8 mouse cellular contexts compared by ENCODE assay signal in genomic region chr11:98964201-98964615, GRCm38 (mm10). TPM values are rescaled to one million over a fixed set of nuclear protein-coding genes. Genes with fewer than 3 reads are reported as not detected.
DNase-seq lines count a peak whose midpoint lies in the region; ATAC-seq and TF ChIP-seq lines count a peak whose summit lies in the region.

No protein-coding gene starts in this region.

- no peaks in the 10 kb centered on the region for H3K27me3 ChIP-seq in embryonic facial prominence, embryonic 13.5 days
- H3K27me3 ChIP-seq in hindbrain, postnatal 0 days (ENCODE audit: insufficient read depth, low read length) = no peaks in the 10 kb centered on the region
- H3K27me3 ChIP-seq in midbrain, embryonic 16.5 days (ENCODE audit: control insufficient read depth, insufficient read depth, low read depth, low read length) = peaks cover 10% of the 10 kb centered on the region

- H3K9me3 ChIP-seq in embryonic facial prominence, embryonic 13.5 days = no peaks in the 10 kb centered on the region
- H3K9me3 ChIP-seq in hindbrain, postnatal 0 days (ENCODE audit: low read length) = no peaks in the 10 kb centered on the region
- H3K9me3 ChIP-seq in midbrain, embryonic 16.5 days (replicated peaks; ENCODE audit: control insufficient read depth, low read length, poor library complexity, severe bottlenecking) = no peaks in the 10 kb centered on the region

- H3K27ac ChIP-seq in layer of hippocampus, adult 2 months = peak overlapping the region; percentile 81; the same call in 1 of the 2 replicates
- H3K27ac ChIP-seq in embryonic facial prominence, embryonic 13.5 days = peak overlapping the region; percentile 90
- H3K27ac ChIP-seq in hindbrain, postnatal 0 days = peak overlapping the region; percentile 17; the same call in 1 of the 2 replicates
- 0 out of 2 replicates have a peak overlapping the region, but pooled peaks have one; percentile 54 for H3K27ac ChIP-seq in midbrain, embryonic 16.5 days (ENCODE audit: low read length)

- H3K9ac ChIP-seq in embryonic facial prominence, embryonic 13.5 days = peak overlapping the region; percentile 72; the same call in 1 of the 2 replicates
- H3K9ac ChIP-seq in hindbrain, postnatal 0 days (replicated peaks; ENCODE audit: low read length) = no peak overlapping the region
- H3K9ac ChIP-seq in midbrain, embryonic 16.5 days (ENCODE audit: low read depth, low read length) = no peak overlapping the region; the same call in 1 of the 2 replicates

- peaks cover 29% of the 10 kb centered on the region for H3K36me3 ChIP-seq in embryonic facial prominence, embryonic 13.5 days
- no peaks in the 10 kb centered on the region for H3K36me3 ChIP-seq in hindbrain, postnatal 0 days (ENCODE audit: insufficient read depth, low read length)
- H3K36me3 ChIP-seq in midbrain, embryonic 16.5 days (ENCODE audit: control insufficient read depth, insufficient read depth, low read length) = no peaks in the 10 kb centered on the region

- ATAC-seq in embryonic facial prominence, embryonic 13.5 days (ENCODE audit: insufficient number of reproducible peaks, insufficient read depth, low FRiP score, low TSS enrichment, low read depth) = no peak
- no peak for ATAC-seq in hindbrain, postnatal 0 days
- ATAC-seq in midbrain, embryonic 16.5 days = no peak

- H3K4me2 ChIP-seq in embryonic facial prominence, embryonic 13.5 days = peak overlapping the region; percentile 96
- peak overlapping the region; percentile 98 for H3K4me2 ChIP-seq in hindbrain, postnatal 0 days (ENCODE audit: low read depth, low read length)
- peak overlapping the region; percentile 92; the same call in 1 of the 2 replicates for H3K4me2 ChIP-seq in midbrain, embryonic 16.5 days (ENCODE audit: low read length)

- WGBS in embryonic facial prominence, embryonic 13.5 days = 18% methylated on average over 6 of the region's 6 CpGs
- WGBS in hindbrain, postnatal 0 days = 27% methylated on average over 6 of the region's 6 CpGs
- 39% methylated on average over 6 of the region's 6 CpGs for WGBS in midbrain, embryonic 16.5 days

- no peak for DNase-seq in layer of hippocampus, adult 2 months (ENCODE audit: low spot score in 2 of 2)
- no peak for DNase-seq in layer of hippocampus, postnatal 25 days (ENCODE audit: extremely low spot score in 1 of 2, low spot score in 1 of 2)
- no peak for DNase-seq in hindbrain, postnatal 0 days (ENCODE audit: low spot score)
- DNase-seq in c-Kit-positive CD71-positive TER-119-positive erythroid progenitor cells, embryonic 14.5 days (ENCODE audit: low spot score) = no peak
- DNase-seq in ovary, postnatal 36 days (ENCODE audit: low spot score) = no peak
- DNase-seq in right cerebral cortex, postnatal 4 days = no peak

- peak overlapping the region; percentile 64 for H3K4me3 ChIP-seq in layer of hippocampus, adult 2 months
- peak overlapping the region; percentile 58 for H3K4me3 ChIP-seq in embryonic facial prominence, embryonic 13.5 days
- 0 out of 2 replicates have a peak overlapping the region, but pooled peaks have one; percentile 57 for H3K4me3 ChIP-seq in hindbrain, postnatal 0 days (ENCODE audit: low read length)
- H3K4me3 ChIP-seq in midbrain, embryonic 16.5 days (ENCODE audit: low read depth, low read length) = no peak overlapping the region

- no peak for TF ChIP-seq CTCF in layer of hippocampus, adult 2 months (conservative IDR thresholded peaks at IDR 0.05)
- no peak for TF ChIP-seq CTCF in hindbrain, postnatal 0 days (IDR thresholded peaks at IDR 0.05; ENCODE audit: low read depth)

- H3K4me1 ChIP-seq in embryonic facial prominence, embryonic 13.5 days = peaks cover 99% of the 10 kb centered on the region
- H3K4me1 ChIP-seq in hindbrain, postnatal 0 days (ENCODE audit: insufficient read depth, low read length) = peaks cover 71% of the 10 kb centered on the region
- H3K4me1 ChIP-seq in midbrain, embryonic 16.5 days (ENCODE audit: control insufficient read depth, insufficient read depth, low read length) = peaks cover 84% of the 10 kb centered on the region

RNA-seq across cellular contexts. Expression of gene Gjd3, which starts 18.6 kb away (rescaled TPM):
- 1 to 10 TPM; 1.3 to 2.0 TPM for total RNA-seq in layer of hippocampus, adult 2 months (2021)
- 1 to 10 TPM; 1.5 to 2.3 TPM for total RNA-seq in layer of hippocampus, postnatal 25 days (2021)
- polyA plus RNA-seq in embryonic facial prominence, embryonic 13.5 days (2015; fragmentation: Nextera tagmentation; extraction: Ambion mirVana) = 0.34 and 0.44 TPM in 2 replicates
- total RNA-seq in hindbrain, postnatal 0 days (2014; rRNA removed) = 0.75 and 5.0 TPM in 2 replicates
- polyA plus RNA-seq in hindbrain, postnatal 0 days (2015; fragmentation: Nextera tagmentation; extraction: Ambion mirVana) = 4.8 and 5.9 TPM in 2 replicates
- 1.0 and 1.9 TPM in 2 replicates for polyA plus RNA-seq in midbrain, embryonic 16.5 days (2015; fragmentation: Nextera tagmentation; extraction: Ambion mirVana)

RNA-seq across cellular contexts. Expression of gene Rara, which starts 36.6 kb away (rescaled TPM):
- total RNA-seq in layer of hippocampus, adult 2 months (2021) = 10 to 100 TPM; 15.4 to 19.0 TPM
- 10 to 100 TPM; 17.0 to 17.7 TPM for total RNA-seq in layer of hippocampus, postnatal 25 days (2021)
- polyA plus RNA-seq in embryonic facial prominence, embryonic 13.5 days (2015; fragmentation: Nextera tagmentation; extraction: Ambion mirVana) = 39.4 and 44.7 TPM in 2 replicates
- 16.9 and 19.2 TPM in 2 replicates for total RNA-seq in hindbrain, postnatal 0 days (2014; rRNA removed)
- polyA plus RNA-seq in hindbrain, postnatal 0 days (2015; fragmentation: Nextera tagmentation; extraction: Ambion mirVana) = 8.1 and 9.5 TPM in 2 replicates
- polyA plus RNA-seq in midbrain, embryonic 16.5 days (2015; fragmentation: Nextera tagmentation; extraction: Ambion mirVana) = 9.5 and 9.6 TPM in 2 replicates

RNA-seq across cellular contexts. Expression of gene Cdc6, which starts 56.6 kb away (rescaled TPM):
- under 1 TPM; 0.52 to 0.64 TPM for total RNA-seq in layer of hippocampus, adult 2 months (2021)
- total RNA-seq in layer of hippocampus, postnatal 25 days (2021) = under 1 TPM; 0.54 to 0.94 TPM
- 26.9 and 31.5 TPM in 2 replicates for polyA plus RNA-seq in embryonic facial prominence, embryonic 13.5 days (2015; fragmentation: Nextera tagmentation; extraction: Ambion mirVana)
- 2.5 and 4.6 TPM in 2 replicates for total RNA-seq in hindbrain, postnatal 0 days (2014; rRNA removed)
- 3.0 and 3.4 TPM in 2 replicates for polyA plus RNA-seq in hindbrain, postnatal 0 days (2015; fragmentation: Nextera tagmentation; extraction: Ambion mirVana)
- polyA plus RNA-seq in midbrain, embryonic 16.5 days (2015; fragmentation: Nextera tagmentation; extraction: Ambion mirVana) = 2.4 TPM in 2 replicates

RNA-seq across cellular contexts. Expression of gene Top2a, which starts 59.8 kb away (rescaled TPM):
- 1 to 10 TPM; 1.7 to 3.0 TPM for total RNA-seq in layer of hippocampus, adult 2 months (2021)
- 1 to 10 TPM; 2.5 to 4.5 TPM for total RNA-seq in layer of hippocampus, postnatal 25 days (2021)
- polyA plus RNA-seq in embryonic facial prominence, embryonic 13.5 days (2015; fragmentation: Nextera tagmentation; extraction: Ambion mirVana) = 272 and 279 TPM in 2 replicates
- 43.8 and 44.4 TPM in 2 replicates for total RNA-seq in hindbrain, postnatal 0 days (2014; rRNA removed)
- polyA plus RNA-seq in hindbrain, postnatal 0 days (2015; fragmentation: Nextera tagmentation; extraction: Ambion mirVana) = 34.2 and 39.1 TPM in 2 replicates
- polyA plus RNA-seq in midbrain, embryonic 16.5 days (2015; fragmentation: Nextera tagmentation; extraction: Ambion mirVana) = 20.4 and 29.1 TPM in 2 replicates

Comparison
In these comparisons a context has a peak if more than half of its experiments do, and no peak if none do; other contexts are left out.
1. H3K27ac ChIP-seq: peak in every context shown above with its lines; median percentile 90 in embryonic facial prominence, embryonic 13.5 days; 81 in layer of hippocampus, adult 2 months; 54 in midbrain, embryonic 16.5 days; 17 in hindbrain, postnatal 0 days.